Mouse (Mus musculus) heart, embryonic 13.5 days (tissue): ENCODE results near the gene Prr22. TPM values are rescaled to one million over a fixed set of nuclear protein-coding genes. Genes with fewer than 3 reads are reported as not detected.

Source experiments
- ATAC-seq: fragments of 200-750 bp; cut with Nextera tagmentation; 2 replicates; pipeline ENCODE4 v1.8.0; 2017; ENCODE audit warnings: moderate TSS enrichment; ENCODE audit not compliant: insufficient number of reproducible peaks, low FRiP score, low TSS enrichment; ENCODE audit errors: extremely low read depth
- H3K27ac ChIP-seq: fragments of 300-500 bp; sonication (generic); replicated peaks from 2 replicates; pipeline ENCODE4 v1.5.1; 2015; ENCODE audit warnings: moderate library complexity, mild to moderate bottlenecking, inconsistent platforms
- H3K27me3 ChIP-seq: fragments of 300-500 bp; sonication (generic); replicated peaks from 2 replicates; pipeline ENCODE4 v1.6.1; 2015; ENCODE audit warnings: mild to moderate bottlenecking, inconsistent platforms
- H3K36me3 ChIP-seq: fragments of 300-500 bp; sonication (generic); 2 replicates; pipeline ENCODE4 v1.6.1; 2015; ENCODE audit warnings: mild to moderate bottlenecking, inconsistent platforms
- H3K4me1 ChIP-seq: fragments of 300-500 bp; sonication (generic); 2 replicates; pipeline ENCODE4 v1.6.1; 2015; ENCODE audit warnings: inconsistent platforms
- H3K4me2 ChIP-seq: fragments of 300-500 bp; sonication (generic); 2 replicates; pipeline ENCODE4 v1.6.1; 2015; ENCODE audit warnings: inconsistent platforms, mild to moderate bottlenecking, moderate library complexity
- H3K4me3 ChIP-seq: fragments of 300-500 bp; sonication (generic); 2 replicates; pipeline ENCODE4 v1.5.1; 2015; ENCODE audit warnings: moderate library complexity, mild to moderate bottlenecking, inconsistent platforms
- H3K9ac ChIP-seq: fragments of 300-500 bp; sonication (generic); 2 replicates; pipeline ENCODE4 v1.6.1; 2015; ENCODE audit warnings: inconsistent platforms, mild to moderate bottlenecking, moderate library complexity
- H3K9me3 ChIP-seq: fragments of 300-500 bp; sonication (generic); 2 replicates; pipeline ENCODE4 v1.6.1; 2016; ENCODE audit warnings: inconsistent platforms
- WGBS: fragments of 180-500 bp; shearing (Covaris S2); methylation state at CpG from one replicate; pipeline ENCODE4 v1.1.7; 2015; ENCODE audit warnings: mixed read lengths; 5-methylcytosine and 5-hydroxymethylcytosine counted together
- polyA plus RNA-seq: library from polyadenylated mRNA; unstranded; fragments of >200 nt; fragmentation: Nextera tagmentation; extraction: Ambion mirVana; gene quantifications from 2 replicates; pipeline ENCODE4 v1.2.1, GENCODE M21; 2015

Prr22 gene
- polyA plus RNA-seq, 1 experiment from 2014 or later: 0.78 TPM

GRCm38 (mm10) chr17:56761991-56762410 is 8.0 kb upstream of the Prr22 start:
- WGBS: 1% methylated on average over 28 of the region's 28 CpGs
- peak; percentile 51 for ATAC-seq
- H3K4me1 ChIP-seq: peaks cover 45% of the 10 kb centered on the region

GRCm38 (mm10) chr17:56762769-56763731 is 7.0 kb upstream of the Prr22 start:
- 39% methylated on average over 27 of the region's 27 CpGs for WGBS
- Histone ChIP-seq H3K4me3 (no peak overlapping the region; the same call in 1 of the 2 replicates), H3K27me3 (peaks cover 22% of the 10 kb centered on the region), H3K36me3 (peaks cover 18% of the 10 kb centered on the region), H3K4me1 (peaks cover 35% of the 10 kb centered on the region), H3K9ac (peak overlapping the region; percentile 80; the same call in 1 of the 2 replicates), H3K4me2 (peak overlapping the region; percentile 92), H3K27ac (peak overlapping the region; percentile 90), H3K9me3 (peaks cover 5% of the 10 kb centered on the region; the same call in 1 of the 2 replicates)
- no peak for ATAC-seq

More at GRCm38 (mm10) chr17:56761991-56762410, 8.0 kb upstream of the Prr22 start:
- peaks cover 33% of the 10 kb centered on the region for H3K27me3 ChIP-seq
- H3K27ac ChIP-seq: peak overlapping the region; percentile 90
- H3K4me2 ChIP-seq: peak overlapping the region; percentile 92
- peaks cover 8% of the 10 kb centered on the region; the same call in 1 of the 2 replicates for H3K9me3 ChIP-seq
- H3K4me3 ChIP-seq: peak overlapping the region; percentile 58
- H3K9ac ChIP-seq: peak overlapping the region; percentile 80
- H3K36me3 ChIP-seq: peaks cover 8% of the 10 kb centered on the region

- Histone ChIP-seq H3K4me3 (peak overlapping the region; percentile 75), H3K9me3 (no peaks in the 10 kb centered on the region), H3K9ac (peak overlapping the region; percentile 89), H3K27me3 (peaks cover 15% of the 10 kb centered on the region; the same call in 1 of the 2 replicates), H3K4me2 (peak overlapping the region; percentile 92), H3K4me1 (peaks cover 33% of the 10 kb centered on the region), H3K36me3 (peaks cover 26% of the 10 kb centered on the region), H3K27ac (peak overlapping the region; percentile 96)
- WGBS: 66% methylated on average over 8 of the region's 8 CpGs
- no peak for ATAC-seq
Measured at GRCm38 (mm10) chr17:56763741-56764250, 6.3 kb upstream of the Prr22 start.

- peak; percentile 61 for ATAC-seq
- H3K9ac ChIP-seq: peak within 1 kb of the TSS; percentile 89
- H3K36me3 ChIP-seq: peaks cover 35% of the 10 kb centered on the region
- peaks cover 8% of the 10 kb centered on the region; the same call in 1 of the 2 replicates for H3K27me3 ChIP-seq
- 2% methylated on average over 53 of the region's 58 CpGs for WGBS
- H3K4me3 ChIP-seq: peak within 1 kb of the TSS; percentile 75
- no peaks in the 10 kb centered on the region for H3K9me3 ChIP-seq
- peak within 1 kb of the TSS; percentile 92 for H3K4me2 ChIP-seq
- H3K4me1 ChIP-seq: peaks cover 33% of the 10 kb centered on the region
- H3K27ac ChIP-seq: peak within 1 kb of the TSS; percentile 96
Measured at GRCm38 (mm10) chr17:56764474-56765354, 5.3 kb upstream of the Prr22 start, which contains the start of gene Dus3l. Dus3l (plus strand) TSS chr17:56764757.

GRCm38 (mm10) chr17:56765431-56765830 is 4.6 kb upstream of the Prr22 start:
- peak overlapping the region; percentile 89 for H3K9ac ChIP-seq
- peaks cover 33% of the 10 kb centered on the region for H3K4me1 ChIP-seq
- H3K9me3 ChIP-seq: no peaks in the 10 kb centered on the region
- no peak for ATAC-seq
- 44% methylated on average over 12 of the region's 12 CpGs for WGBS
- peak overlapping the region; percentile 75 for H3K4me3 ChIP-seq
- peak overlapping the region; percentile 92 for H3K4me2 ChIP-seq
- peaks cover 2% of the 10 kb centered on the region; the same call in 1 of the 2 replicates for H3K27me3 ChIP-seq
- H3K27ac ChIP-seq: peak overlapping the region; percentile 96
- H3K36me3 ChIP-seq: peaks cover 42% of the 10 kb centered on the region

GRCm38 (mm10) chr17:56766631-56767405 is 3.2 kb upstream of the Prr22 start:
- Histone ChIP-seq H3K27ac (no peak overlapping the region), H3K9ac (no peak overlapping the region), H3K27me3 (no peaks in the 10 kb centered on the region), H3K36me3 (peaks cover 53% of the 10 kb centered on the region), H3K4me1 (peaks cover 27% of the 10 kb centered on the region), H3K9me3 (no peaks in the 10 kb centered on the region), H3K4me2 (no peak overlapping the region), H3K4me3 (no peak overlapping the region)
- 92% methylated on average over 27 of the region's 27 CpGs for WGBS
- ATAC-seq: no peak

GRCm38 (mm10) chr17:56767531-56768135 is 2.4 kb upstream of the Prr22 start:
- no peak overlapping the region for H3K4me3 ChIP-seq
- 92% methylated on average over 29 of the region's 29 CpGs for WGBS
- peaks cover 20% of the 10 kb centered on the region for H3K4me1 ChIP-seq
- no peaks in the 10 kb centered on the region for H3K9me3 ChIP-seq
- H3K36me3 ChIP-seq: peaks cover 53% of the 10 kb centered on the region
- H3K27me3 ChIP-seq: no peaks in the 10 kb centered on the region
- no peak for ATAC-seq
- H3K9ac ChIP-seq: no peak overlapping the region
- H3K4me2 ChIP-seq: no peak overlapping the region
- H3K27ac ChIP-seq: no peak overlapping the region

GRCm38 (mm10) chr17:56768941-56769340 is 1.1 kb upstream of the Prr22 start:
- Histone ChIP-seq H3K9ac (no peak overlapping the region), H3K27me3 (no peaks in the 10 kb centered on the region), H3K4me1 (peaks cover 18% of the 10 kb centered on the region), H3K36me3 (peaks cover 53% of the 10 kb centered on the region), H3K9me3 (no peaks in the 10 kb centered on the region), H3K4me3 (no peak overlapping the region), H3K4me2 (no peak overlapping the region), H3K27ac (no peak overlapping the region)
- no peak for ATAC-seq
- WGBS: 92% methylated on average over 11 of the region's 11 CpGs

- H3K9ac ChIP-seq: no peak overlapping the region
- peaks cover 42% of the 10 kb centered on the region for H3K4me1 ChIP-seq
- H3K27ac ChIP-seq: no peak overlapping the region
- WGBS: 89% methylated on average over 11 of the region's 11 CpGs
- no peak overlapping the region for H3K4me2 ChIP-seq
- H3K4me3 ChIP-seq: no peak overlapping the region
- H3K9me3 ChIP-seq: no peaks in the 10 kb centered on the region
- ATAC-seq: no peak
- peaks cover 16% of the 10 kb centered on the region for H3K36me3 ChIP-seq
- H3K27me3 ChIP-seq: no peaks in the 10 kb centered on the region
Measured at GRCm38 (mm10) chr17:56777568-56777967, 7.5 kb downstream of the Prr22 start.
